In the genomic region with DNA sequence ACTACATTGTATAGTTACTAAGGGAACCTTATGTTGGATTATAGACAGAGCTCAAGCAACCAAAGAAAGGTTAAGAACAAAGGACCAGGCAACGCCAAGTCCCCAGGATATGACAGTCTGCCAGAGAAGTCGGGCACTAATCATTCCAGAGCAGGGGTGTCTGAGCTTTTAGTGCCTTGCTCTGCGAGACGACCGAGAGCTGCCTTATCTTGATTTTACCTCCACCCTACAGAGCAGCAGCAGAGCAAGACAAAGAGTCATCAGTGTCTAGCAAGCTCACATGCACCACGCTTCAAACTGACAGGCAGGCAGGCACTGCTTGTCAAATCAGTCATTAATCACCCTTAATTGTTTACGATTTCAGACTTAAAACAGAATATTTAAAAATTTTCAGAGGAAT, we compare ENCODE assay signal across 13 mouse cellular contexts.
A peak's percentile ranks its signal among the peaks of the same experiment; 100 is the strongest.
DNase-seq lines count a peak whose midpoint lies in the region; ATAC-seq and TF ChIP-seq lines count a peak whose summit lies in the region.
"Had no signal": no experiment of that assay in that cellular context is flagged by ENCODE, and none has a peak within 500 bp of the region (broad histone marks: within the 10 kb centered on the region; RNA-seq: fewer than 3 reads in every experiment).

No protein-coding gene starts in this region.

- no peaks in the 10 kb centered on the region for H3K27me3 ChIP-seq in heart, adult 2 months (ENCODE audit: control insufficient read depth, insufficient read depth, low read length)
- no peaks in the 10 kb centered on the region for H3K27me3 ChIP-seq in stomach, embryonic 15.5 days (replicated peaks)
- no peaks in the 10 kb centered on the region for H3K27me3 ChIP-seq in stomach, postnatal 0 days (ENCODE audit: control insufficient read depth, insufficient read depth, low read length)
- H3K27me3 ChIP-seq in kidney, embryonic 16.5 days (ENCODE audit: insufficient read depth, low read length) = no peaks in the 10 kb centered on the region
- H3K27me3 ChIP-seq: embryonic facial prominence, embryonic 13.5 days had no signal

- peak overlapping the region; percentile 42 for H3K27ac ChIP-seq in heart, adult 2 months
- H3K27ac ChIP-seq in stomach, embryonic 15.5 days = no peak overlapping the region
- H3K27ac ChIP-seq in stomach, postnatal 0 days (replicated peaks) = no peak overlapping the region
- no peak overlapping the region for H3K27ac ChIP-seq in kidney, embryonic 16.5 days (ENCODE audit: low read length)
- H3K27ac ChIP-seq: embryonic facial prominence, embryonic 13.5 days had no signal

- no peaks in the 10 kb centered on the region for H3K9me3 ChIP-seq in stomach, embryonic 15.5 days
- H3K9me3 ChIP-seq in stomach, postnatal 0 days (ENCODE audit: control insufficient read depth, low read length) = no peaks in the 10 kb centered on the region
- H3K9me3 ChIP-seq in kidney, embryonic 16.5 days (ENCODE audit: low read length) = no peaks in the 10 kb centered on the region
- H3K9me3 ChIP-seq: embryonic facial prominence, embryonic 13.5 days had no signal

- H3K4me2 ChIP-seq in stomach, embryonic 15.5 days = no peak overlapping the region
- H3K4me2 ChIP-seq in stomach, postnatal 0 days (replicated peaks; ENCODE audit: low read depth) = no peak overlapping the region
- H3K4me2 ChIP-seq in kidney, embryonic 16.5 days (replicated peaks; ENCODE audit: low read depth, low read length) = no peak overlapping the region
- H3K4me2 ChIP-seq: embryonic facial prominence, embryonic 13.5 days had no signal

- 19% methylated on average over 7 of the region's 7 CpGs for WGBS in heart, adult 2 months
- WGBS in stomach, embryonic 15.5 days = 33% methylated on average over 7 of the region's 7 CpGs
- WGBS in stomach, postnatal 0 days = 33% methylated on average over 7 of the region's 7 CpGs
- 37% methylated on average over 7 of the region's 7 CpGs for WGBS in kidney, embryonic 16.5 days

- DNase-seq in heart, adult 2 months = no peak
- DNase-seq in heart, postnatal 25 days (ENCODE audit: low spot score) = no peak
- DNase-seq in stomach, postnatal 0 days (ENCODE audit: low spot score) = no peak
- DNase-seq in heart, postnatal 10 days = peak; percentile 30 to 34
- no peak for DNase-seq in frontal cortex, adult 2 months (ENCODE audit: extremely low spot score in 1 of 2, low spot score in 1 of 2)
- DNase-seq in cerebellum, postnatal 25 days = no peak
- DNase-seq: adrenal gland, postnatal 10 days; cerebellum, adult 8-10 months; kidney, adult 11 months had no signal

- no peak for TF ChIP-seq POLR2A in heart, adult 2 months (IDR thresholded peaks at IDR 0.05; ENCODE audit: insufficient read depth, low read depth, low read length)

- ATAC-seq in stomach, embryonic 15.5 days (ENCODE audit: insufficient read depth, low FRiP score, low read depth) = peak; percentile 39; the same call in 1 of the 2 replicates
- no peak for ATAC-seq in stomach, postnatal 0 days (ENCODE audit: low FRiP score, low TSS enrichment)
- ATAC-seq in kidney, embryonic 16.5 days (ENCODE audit: low FRiP score, low TSS enrichment) = no peak
- ATAC-seq: lung, postnatal 0 days had no signal

- intact Hi-C loops in heart, adult 2 months (cut with DNase I) = no loop called here
- intact Hi-C loops in heart, postnatal 25 days (cut with DNase I) = loop anchor here (5.0 to 10.0 kb wide), 2 partner anchors 34 to 52 kb away; no protein-coding TSS in a partner anchor
- intact Hi-C loops in heart, postnatal 10 days (cut with DNase I) = no loop called here

- TF ChIP-seq CTCF in heart, adult 2 months (IDR thresholded peaks at IDR 0.05) = no peak
- TF ChIP-seq CTCF in stomach, postnatal 0 days (IDR thresholded peaks at IDR 0.05; ENCODE audit: low read depth) = no peak

- peaks cover 9% of the 10 kb centered on the region for H3K4me1 ChIP-seq in heart, adult 2 months (ENCODE audit: control insufficient read depth, insufficient read depth, low read length)
- no peaks in the 10 kb centered on the region for H3K4me1 ChIP-seq in stomach, embryonic 15.5 days
- H3K4me1 ChIP-seq in stomach, postnatal 0 days (replicated peaks; ENCODE audit: control insufficient read depth, insufficient read depth) = no peaks in the 10 kb centered on the region
- no peaks in the 10 kb centered on the region for H3K4me1 ChIP-seq in kidney, embryonic 16.5 days (ENCODE audit: insufficient read depth, low read length)
- H3K4me1 ChIP-seq: embryonic facial prominence, embryonic 13.5 days had no signal

- H3K9ac ChIP-seq in heart, adult 2 months (ENCODE audit: low read depth, low read length) = no peak overlapping the region
- no peak overlapping the region for H3K9ac ChIP-seq in stomach, embryonic 15.5 days
- H3K9ac ChIP-seq in stomach, postnatal 0 days (ENCODE audit: low read length) = no peak overlapping the region
- no peak overlapping the region for H3K9ac ChIP-seq in kidney, embryonic 16.5 days (replicated peaks; ENCODE audit: low read length)
- H3K9ac ChIP-seq: embryonic facial prominence, embryonic 13.5 days had no signal

- H3K79me2 ChIP-seq in heart, adult 2 months (replicated peaks; ENCODE audit: control insufficient read depth, insufficient read depth, low read length) = no peaks in the 10 kb centered on the region

- H3K36me3 ChIP-seq in heart, adult 2 months (ENCODE audit: control insufficient read depth, insufficient read depth, low read length) = peaks cover 33% of the 10 kb centered on the region
- peaks cover 8% of the 10 kb centered on the region; the same call in 1 of the 2 replicates for H3K36me3 ChIP-seq in stomach, embryonic 15.5 days
- peaks cover 25% of the 10 kb centered on the region for H3K36me3 ChIP-seq in stomach, postnatal 0 days (ENCODE audit: control insufficient read depth, insufficient read depth, low read length)
- H3K36me3 ChIP-seq in kidney, embryonic 16.5 days (ENCODE audit: insufficient read depth, low read length) = peaks cover 42% of the 10 kb centered on the region

- no peak overlapping the region for H3K4me3 ChIP-seq in heart, adult 2 months
- no peak overlapping the region for H3K4me3 ChIP-seq in stomach, embryonic 15.5 days (replicated peaks)
- H3K4me3 ChIP-seq in stomach, postnatal 0 days (ENCODE audit: low read depth, low read length) = no peak overlapping the region
- no peak overlapping the region for H3K4me3 ChIP-seq in kidney, embryonic 16.5 days (ENCODE audit: low read length)
- H3K4me3 ChIP-seq: embryonic facial prominence, embryonic 13.5 days had no signal

- no peak for TF ChIP-seq EP300 in heart, adult 2 months (IDR thresholded peaks at IDR 0.05; ENCODE audit: insufficient read depth, low read depth, low read length)
- no peak for TF ChIP-seq EP300 in stomach, postnatal 0 days (optimal IDR thresholded peaks at IDR 0.05)

Comparison
In these comparisons a context has a peak if more than half of its experiments do, and no peak if none do; other contexts are left out.
1. DNase-seq: peak in heart, postnatal 10 days (2 of 2); none in heart, adult 2 months (0 of 2), heart, postnatal 25 days (single experiment), stomach, postnatal 0 days (single experiment), frontal cortex, adult 2 months (0 of 2) and cerebellum, postnatal 25 days (0 of 2).